Mouse (Mus musculus) left cerebral cortex, postnatal 36 days (tissue): ENCODE measurements around the gene C2cd4c. TPM values are rescaled to one million over a fixed set of nuclear protein-coding genes. Genes with fewer than 3 reads are reported as not detected.

Experiments used
- DNase-seq, 2 experiments: peaks; one replicate each; pipeline ENCODE4 v3.0.0; 2021 to 2022; ENCODE audit warnings: low spot score in 2 of 2, mixed read lengths in 1 of 2
- intact Hi-C: fragments of 180-260 bp; cut with DNase I; formaldehyde crosslinking; loops from one replicate; pipeline ENCODE4 v1.15.1; 2025
- total RNA-seq, 2 experiments: library from RNA; stranded (reverse); gene quantifications; 2 replicates each; pipeline ENCODE4 v1.2.3; 2021

Gene C2cd4c
- total RNA-seq, 2 experiments from 2014 or later: 15.7 to 16.3 TPM

DNA sequence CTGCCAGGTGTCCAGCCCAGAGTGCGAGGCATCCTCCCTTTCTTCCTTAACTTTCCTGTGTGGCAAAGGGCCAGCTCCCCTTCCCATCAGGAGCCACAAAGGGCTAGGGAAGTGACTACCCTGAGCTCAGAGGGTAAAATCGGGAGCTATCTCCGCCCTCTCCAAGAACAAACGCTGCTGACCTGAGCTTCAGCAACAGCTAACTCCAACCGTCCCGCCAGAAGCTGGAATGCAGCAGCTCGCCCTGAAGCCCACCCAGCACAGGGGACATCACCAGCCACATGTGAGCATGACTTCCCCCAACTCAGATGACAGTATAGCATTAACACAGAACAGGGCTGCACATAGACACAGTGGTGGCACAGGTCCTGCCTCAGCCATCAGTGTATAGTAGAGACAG lies 29.8 kb downstream of the C2cd4c start:
- intact Hi-C loops: no loop called here
- DNase-seq: no peak

DNA sequence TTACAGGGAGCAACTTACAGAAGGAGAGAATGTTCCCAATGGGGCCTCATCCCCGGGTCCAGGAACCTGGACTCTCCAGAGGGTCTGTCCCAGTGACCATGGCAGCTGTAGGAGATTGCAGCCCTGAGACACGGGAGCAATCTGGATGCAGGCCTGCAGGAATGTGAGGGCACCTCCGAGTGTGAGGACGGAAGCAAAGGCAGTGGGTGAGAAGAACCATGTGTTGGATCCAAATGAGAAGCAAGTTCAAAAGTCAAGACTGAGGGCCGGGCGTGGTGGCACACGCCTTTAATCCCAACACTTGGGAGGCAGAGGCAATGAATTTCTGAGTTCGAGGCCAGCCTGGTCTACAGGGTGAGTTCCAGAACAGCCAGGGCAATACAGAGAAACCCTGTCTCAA lies 32.3 kb downstream of the C2cd4c start:
- DNase-seq: no peak
- intact Hi-C loops: no loop called here

DNA sequence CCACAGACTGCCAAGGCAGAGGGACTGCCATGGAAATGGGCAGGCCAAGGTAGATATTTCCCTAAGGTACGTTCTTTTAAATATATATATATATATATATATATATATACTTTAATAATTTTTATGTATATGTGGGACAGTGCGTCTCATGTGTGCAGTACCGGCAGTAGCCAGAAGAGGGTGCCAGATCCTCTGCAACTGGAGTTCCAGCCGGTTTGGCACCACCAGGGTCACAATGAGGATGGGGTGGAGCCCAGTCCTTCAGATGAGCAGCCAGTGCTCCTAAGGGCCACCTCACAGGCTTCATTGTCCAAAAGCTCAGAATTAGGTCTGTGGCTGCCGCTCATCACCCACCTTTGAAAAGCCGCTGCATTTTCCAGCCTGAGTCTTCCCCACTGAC lies 33.0 kb downstream of the C2cd4c start:
- intact Hi-C loops: no loop called here
- DNase-seq: no peak

DNA sequence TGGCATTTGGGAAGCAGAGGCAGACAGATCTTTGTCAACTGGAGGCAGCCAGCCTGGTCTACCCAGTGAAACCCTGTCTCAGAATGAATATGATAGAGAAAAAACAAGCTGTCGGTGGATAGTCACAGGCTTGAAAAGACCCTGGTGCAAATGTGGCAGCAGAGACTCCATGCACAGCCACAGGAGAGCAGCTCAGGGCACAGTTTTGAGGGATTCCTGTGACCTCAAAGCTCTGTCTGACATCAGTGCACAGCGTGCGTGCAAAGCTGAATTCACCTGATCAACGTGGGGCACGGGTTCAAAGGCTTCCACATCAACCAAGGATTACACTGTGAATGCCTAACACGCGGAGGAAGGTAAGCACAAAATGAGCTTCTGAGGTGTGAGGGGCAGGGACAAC lies 33.5 kb downstream of the C2cd4c start:
- DNase-seq: no peak
- intact Hi-C loops: no loop called here

DNA sequence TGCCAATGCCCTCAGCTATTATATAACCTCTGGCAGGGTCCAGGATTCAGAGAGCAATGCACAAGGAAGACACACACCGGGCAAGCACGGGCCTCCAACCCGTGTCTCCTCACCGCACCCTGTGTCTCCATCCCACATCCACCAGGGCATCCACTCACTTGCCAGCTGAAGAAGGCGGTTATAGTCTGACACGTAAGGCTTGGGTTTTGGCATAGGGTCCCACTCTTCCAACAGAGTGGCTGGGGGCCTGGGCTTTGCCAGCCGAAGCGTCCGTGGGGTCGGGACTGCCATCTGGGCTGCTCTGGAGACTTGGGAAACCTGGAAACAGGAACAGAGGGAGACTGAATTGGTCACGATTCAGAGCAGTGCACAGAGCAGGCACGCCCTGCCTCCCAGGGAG lies 34.0 kb downstream of the C2cd4c start:
- intact Hi-C loops: no loop called here
- no peak for DNase-seq

DNA sequence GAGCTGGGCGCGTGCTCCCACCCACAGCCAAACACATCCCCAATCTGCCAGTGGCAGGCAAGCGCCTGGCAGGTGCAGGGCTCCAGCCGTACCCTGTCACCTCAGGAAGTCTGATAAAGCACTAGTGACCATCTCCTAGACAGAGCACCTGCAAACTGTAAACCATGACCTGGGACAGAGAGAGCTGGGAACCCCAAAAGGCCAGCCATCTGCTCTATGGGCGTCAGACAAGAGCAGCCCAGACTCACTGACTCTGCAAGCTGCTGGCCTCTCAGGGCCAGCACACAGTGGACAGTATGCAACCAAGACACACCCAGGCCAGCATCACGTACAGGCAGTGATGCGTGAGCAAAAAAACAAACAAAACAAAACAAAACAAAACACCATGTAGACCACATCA lies 34.9 kb downstream of the C2cd4c start:
- DNase-seq: no peak

DNA sequence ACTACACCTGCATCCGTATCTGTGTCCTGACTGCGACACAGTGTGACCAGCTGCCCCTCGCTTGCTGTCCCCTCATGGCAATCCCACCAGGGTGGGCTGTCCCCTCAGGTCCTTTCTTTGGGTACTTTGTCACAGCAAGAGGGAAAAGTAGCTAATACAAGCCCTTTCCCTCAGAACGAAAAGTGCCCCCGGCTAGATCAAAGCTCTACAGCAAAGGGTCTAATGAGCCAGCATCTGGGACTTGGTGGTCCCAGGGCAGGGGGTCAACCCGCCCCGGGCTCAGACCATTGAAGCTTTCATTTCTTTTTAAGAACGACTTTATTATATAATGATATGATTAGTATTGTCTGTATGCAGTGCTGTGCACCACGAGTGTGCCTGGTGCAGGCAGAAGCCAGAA lies 35.5 kb downstream of the C2cd4c start:
- no peak for DNase-seq
- intact Hi-C loops: no loop called here

More for the DNA sequence above, 34.9 kb downstream of the C2cd4c start:
- intact Hi-C loops: no loop called here

DNA sequence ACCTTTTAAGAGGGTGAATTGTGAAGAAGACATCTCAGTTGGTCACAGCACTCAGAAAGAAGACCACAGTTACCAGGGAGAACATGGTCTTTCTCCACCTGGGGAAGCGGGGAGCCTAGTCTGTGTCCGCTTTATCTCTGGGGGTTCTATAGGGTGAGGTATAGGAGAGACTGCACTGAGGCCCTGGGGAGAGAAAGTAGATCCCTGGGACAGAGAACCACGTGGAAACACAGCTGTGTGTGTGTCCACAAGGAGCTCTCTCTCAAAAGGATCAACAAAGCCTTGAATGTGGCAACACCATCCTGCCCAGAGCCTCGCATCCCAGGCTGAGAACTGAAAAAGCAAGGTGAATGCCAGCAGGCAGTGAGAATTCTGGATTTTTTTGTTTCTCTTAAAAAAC lies 36.4 kb downstream of the C2cd4c start:
- intact Hi-C loops: no loop called here
- DNase-seq: no peak

DNA sequence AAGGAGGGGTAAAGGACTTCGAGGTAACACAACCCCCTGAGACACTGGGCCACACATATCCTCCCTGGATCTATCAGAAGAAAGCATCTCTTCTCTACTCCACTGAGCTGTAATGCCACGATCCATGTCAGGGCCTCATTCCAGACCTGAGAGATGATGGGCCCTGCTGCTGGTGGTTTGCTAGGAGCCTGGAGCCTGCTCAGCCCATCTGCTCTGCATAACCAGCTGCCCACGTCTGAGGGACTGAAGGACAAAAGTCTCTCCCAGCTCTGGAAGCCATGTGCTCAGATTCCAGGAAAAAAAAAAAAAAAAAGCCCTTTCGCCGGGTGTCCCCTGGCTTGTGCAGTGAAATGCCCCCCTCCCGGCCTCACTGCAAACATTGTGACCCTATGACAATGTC lies 38.1 kb downstream of the C2cd4c start:
- intact Hi-C loops: no loop called here
- no peak for DNase-seq

DNA sequence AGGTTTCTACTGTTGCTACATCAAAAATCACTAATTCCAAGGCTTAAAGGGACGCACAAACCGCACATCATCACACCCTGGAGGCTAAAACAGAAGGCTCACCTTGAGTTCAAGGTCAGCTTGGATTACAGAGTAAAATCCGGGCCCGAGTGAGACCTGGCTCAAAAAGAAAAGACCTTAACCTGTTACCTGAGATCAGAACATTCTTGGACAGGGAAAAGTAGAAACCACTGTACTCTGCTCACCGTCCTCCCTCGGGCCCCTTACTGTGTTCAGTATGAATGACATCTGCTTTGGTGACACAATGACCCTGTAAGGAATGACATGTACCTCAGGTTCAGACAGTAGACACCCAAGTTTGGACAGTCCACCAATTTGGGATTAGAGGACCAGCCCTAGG lies 39.0 kb downstream of the C2cd4c start:
- no peak for DNase-seq
- intact Hi-C loops: no loop called here

DNA sequence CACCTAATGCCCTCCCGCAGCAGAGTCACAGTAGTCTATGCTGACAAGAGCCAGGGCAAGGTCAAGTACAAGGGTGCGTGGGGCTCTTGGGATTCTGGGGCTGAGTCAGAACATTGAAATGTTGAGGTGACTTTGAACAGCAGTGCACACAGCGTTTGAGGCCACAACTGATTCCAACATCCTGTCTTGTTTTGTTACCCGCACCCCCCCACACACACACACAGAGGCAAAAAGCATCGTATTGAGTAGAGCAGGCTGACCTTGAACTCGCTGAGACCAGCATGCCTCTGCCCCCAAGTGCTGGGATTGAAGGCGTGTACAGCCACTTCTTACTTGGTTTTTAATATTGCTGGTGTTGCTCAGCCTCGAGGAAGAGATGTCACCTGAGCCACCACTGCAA lies 39.5 kb downstream of the C2cd4c start:
- no peak for DNase-seq
- intact Hi-C loops: no loop called here

DNA sequence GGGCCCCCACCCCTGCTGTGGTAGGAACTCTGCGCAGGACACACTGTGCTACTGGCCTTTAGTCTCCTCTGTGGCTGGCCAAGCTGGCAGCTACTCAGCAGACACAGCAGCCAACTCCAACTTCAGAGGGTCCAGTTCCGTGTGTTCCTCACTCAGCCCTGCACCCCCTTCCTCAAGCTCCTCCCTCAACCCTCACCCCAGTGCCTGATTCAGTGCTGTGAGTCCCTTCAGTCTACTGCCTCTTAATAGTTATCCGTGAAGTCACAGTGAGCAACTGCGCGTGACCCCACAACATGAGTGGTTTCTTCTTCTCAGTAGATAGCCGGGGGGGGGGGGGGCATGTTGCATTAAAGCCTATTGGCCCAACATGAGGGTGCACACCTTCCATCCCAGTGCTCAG lies 40.2 kb downstream of the C2cd4c start:
- intact Hi-C loops: no loop called here
- no peak for DNase-seq

DNA sequence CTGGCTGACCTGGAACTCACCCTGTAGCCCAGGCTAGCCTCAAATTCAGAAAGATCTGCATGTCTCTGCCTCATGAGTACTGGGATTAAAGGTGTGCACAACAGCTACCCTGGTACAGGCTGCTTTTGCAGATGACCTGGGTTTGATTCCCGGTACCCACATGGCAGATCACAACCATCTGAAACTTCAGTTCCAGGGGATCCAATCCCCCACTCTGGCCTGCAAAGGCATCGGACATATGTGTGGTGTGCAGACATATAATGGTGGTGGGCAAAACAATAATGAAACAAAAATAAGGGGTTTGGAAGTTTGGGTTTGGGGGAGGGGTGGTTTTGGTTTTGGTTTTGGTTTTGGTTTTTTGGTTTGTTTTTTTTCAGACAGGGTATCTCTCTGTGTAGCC lies 42.5 kb downstream of the C2cd4c start:
- intact Hi-C loops: no loop called here
- no peak for DNase-seq

DNA sequence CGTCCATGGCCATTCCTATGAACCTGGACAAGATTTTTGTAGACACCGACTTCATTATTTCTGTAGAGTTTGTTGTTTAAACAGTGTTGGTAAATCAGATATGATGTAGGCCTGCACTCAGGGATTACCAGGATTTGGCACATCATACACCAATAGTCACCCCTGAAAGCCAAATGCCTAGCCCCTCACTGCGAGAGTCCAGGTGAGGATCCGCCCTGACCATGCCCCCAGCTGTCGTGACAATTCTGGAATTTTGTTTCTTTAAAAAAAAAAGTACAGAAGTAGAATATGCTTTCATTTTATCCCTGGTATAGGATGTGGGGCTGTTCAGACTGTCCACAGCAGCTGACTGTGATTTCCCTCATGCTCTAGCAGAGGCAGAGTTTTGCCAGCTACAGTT lies 43.9 kb downstream of the C2cd4c start:
- DNase-seq: no peak
- intact Hi-C loops: no loop called here

DNA sequence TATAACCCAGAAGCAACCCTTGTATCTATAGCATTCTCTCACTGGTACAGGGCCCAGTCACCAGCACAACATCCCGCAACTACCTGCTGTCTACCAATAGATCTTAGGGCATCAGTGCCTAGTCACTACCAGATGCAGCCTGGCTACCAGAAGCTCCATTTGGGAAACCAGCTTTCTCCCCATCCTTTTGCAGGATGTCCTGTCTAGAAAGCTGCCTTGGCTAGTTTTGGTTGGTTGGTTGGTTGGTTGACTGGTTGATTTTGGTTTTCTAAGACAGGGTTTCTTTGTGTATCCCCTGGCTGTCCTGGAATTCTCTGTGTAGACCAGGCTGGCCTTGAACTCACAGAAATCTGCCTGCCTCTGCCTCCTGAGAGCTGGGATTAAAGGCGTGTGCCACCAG lies 54.1 kb downstream of the C2cd4c start:
- intact Hi-C loops: no loop called here
- DNase-seq: no peak

DNA sequence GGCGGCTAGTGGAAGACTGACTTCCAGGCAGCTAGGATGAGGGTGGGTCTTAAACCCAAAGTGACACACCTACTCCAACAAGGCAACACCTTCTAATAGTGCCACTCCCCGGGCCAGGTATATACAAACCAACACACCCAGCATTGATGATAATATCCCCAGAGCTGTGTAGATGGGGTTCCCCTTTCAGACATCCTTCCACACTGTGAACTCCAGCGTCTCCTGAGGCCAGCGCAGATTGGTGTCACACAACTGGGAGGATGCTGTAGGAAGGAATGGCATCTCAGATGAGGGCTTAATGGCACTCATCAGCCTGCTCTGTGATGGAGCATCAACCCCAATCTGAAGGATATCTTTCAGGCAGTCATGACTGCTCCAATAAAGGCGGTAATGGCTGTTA lies 56.3 kb downstream of the C2cd4c start:
- intact Hi-C loops: no loop called here
- DNase-seq: no peak

DNA sequence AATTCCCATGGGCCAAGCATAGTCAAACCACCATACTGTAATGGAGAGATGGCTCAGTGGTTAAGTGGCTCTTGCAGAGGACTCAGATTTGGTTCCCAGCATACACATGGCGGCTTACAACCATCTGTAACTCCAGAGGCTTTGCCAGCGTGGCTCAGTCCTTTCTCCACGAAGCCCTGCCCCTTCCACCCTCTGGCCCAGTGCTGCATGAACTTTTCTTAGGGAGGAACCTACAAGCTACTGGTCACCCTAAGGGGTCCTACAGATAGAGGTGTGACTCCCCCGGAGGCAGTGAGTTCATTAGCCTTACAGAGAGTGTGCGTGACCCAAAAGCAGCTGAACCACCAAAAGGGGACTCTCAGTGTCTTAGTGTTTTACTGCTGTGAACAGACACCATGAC lies 56.9 kb downstream of the C2cd4c start:
- intact Hi-C loops: no loop called here
- DNase-seq: peak in 1 of 2 experiments; percentile 1

Other genes starting within 250 kb of the C2cd4c start
- gene Vmn2r83, start 145.3 kb downstream of the C2cd4c start, total RNA-seq: not detected
- gene Plpp2, start 80.2 kb downstream of the C2cd4c start, total RNA-seq: 1 to 10 TPM; 3.1 to 3.7 TPM
- gene Mier2, start 58.8 kb downstream of the C2cd4c start, total RNA-seq: 10 to 100 TPM; 41.9 to 55.9 TPM
- 1 to 10 TPM; 1.1 to 1.3 TPM for gene Theg, start 26.7 kb downstream of the C2cd4c start, total RNA-seq
- 10 to 100 TPM; 43.7 to 52.3 TPM for gene Shc2, start 23.9 kb upstream of the C2cd4c start, total RNA-seq
- under 1 TPM; 0.25 to 0.63 TPM for gene Odf3l2, start 31.7 kb upstream of the C2cd4c start, total RNA-seq
- gene Madcam1, start 50.5 kb upstream of the C2cd4c start, total RNA-seq: not detected
- 10 to 100 TPM; 71.4 to 91.6 TPM for gene Tpgs1, start 55.3 kb upstream of the C2cd4c start, total RNA-seq
- 10 to 100 TPM; 76.2 to 90.0 TPM for gene Cdc34, start 68.2 kb upstream of the C2cd4c start, total RNA-seq
- 1 to 10 TPM; 1.8 to 2.0 TPM for gene Gzmm, start 75.0 kb upstream of the C2cd4c start, total RNA-seq
- gene Bsg, start 90.5 kb upstream of the C2cd4c start, total RNA-seq: 100 to 1,000 TPM; 593 to 646 TPM
- gene Hcn2, start 102.6 kb upstream of the C2cd4c start, total RNA-seq: 100 to 1,000 TPM; 128 to 152 TPM
- gene Polrmt, start 132.6 kb upstream of the C2cd4c start, total RNA-seq: 10 to 100 TPM; 44.9 to 49.7 TPM
- gene Fgf22, start 141.1 kb upstream of the C2cd4c start, total RNA-seq: 1 to 10 TPM; 4.0 to 4.7 TPM
- gene Rnf126, start 152.9 kb upstream of the C2cd4c start, total RNA-seq: 100 to 1,000 TPM in 1 of 2 experiments, 10 to 100 TPM in 1; 92.7 to 104 TPM
- 1 to 10 TPM; 2.8 to 3.6 TPM for gene Fstl3, start 163.2 kb upstream of the C2cd4c start, total RNA-seq
- under 1 TPM; 0.74 to 0.79 TPM for gene Prss57, start 176.9 kb upstream of the C2cd4c start, total RNA-seq
- 100 to 1,000 TPM; 321 to 357 TPM for gene Palm, start 179.5 kb upstream of the C2cd4c start, total RNA-seq
- gene Misp, start 207.0 kb upstream of the C2cd4c start, total RNA-seq: 1 to 10 TPM in 1 of 2 experiments, not detected in 1; 1.7 TPM
- 10 to 100 TPM; 40.2 to 51.9 TPM for gene Ptbp1, start 240.4 kb upstream of the C2cd4c start, total RNA-seq